Comparison of ENCODE assay signal across 8 mouse cellular contexts in the genomic region with DNA sequence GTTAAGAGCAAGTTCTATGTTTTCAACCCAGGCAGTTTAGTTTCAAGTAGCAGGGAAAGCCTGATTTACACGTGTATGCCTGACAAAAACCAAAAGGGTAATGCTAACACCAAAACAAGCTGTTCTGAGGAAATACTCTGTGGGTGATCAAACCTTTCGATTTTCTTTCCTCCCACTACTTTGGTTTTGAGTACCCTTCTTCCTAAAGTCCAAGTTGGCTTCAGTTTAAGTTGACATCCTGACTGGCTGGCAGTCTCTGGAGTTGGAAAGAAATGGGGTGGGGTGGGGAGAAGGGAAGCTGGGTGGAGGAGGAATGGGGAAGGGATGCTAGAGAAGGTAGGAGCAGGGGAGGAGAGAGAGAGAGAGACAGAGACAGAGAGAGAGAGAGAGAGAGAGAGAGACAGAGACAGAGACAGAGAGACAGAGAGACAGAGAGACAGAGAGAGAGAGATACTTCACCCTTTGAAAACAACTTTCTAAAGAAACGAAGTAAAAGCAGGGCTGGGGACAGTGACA. TPM values are rescaled to one million over a fixed set of nuclear protein-coding genes. Genes with fewer than 3 reads are reported as not detected.
DNase-seq lines count a peak whose midpoint lies in the region; ATAC-seq and TF ChIP-seq lines count a peak whose summit lies in the region.

No protein-coding gene starts in this region.

- peak overlapping the region; percentile 63 for H3K4me2 ChIP-seq in embryonic facial prominence, embryonic 14.5 days (ENCODE audit: low read depth, low read length)
- H3K4me2 ChIP-seq in limb, embryonic 12.5 days: peak overlapping the region; percentile 79

- H3K9ac ChIP-seq in embryonic facial prominence, embryonic 14.5 days (ENCODE audit: low read depth, low read length): peak overlapping the region; percentile 87
- H3K9ac ChIP-seq in limb, embryonic 12.5 days (replicated peaks): peak overlapping the region; percentile 78

- no peaks in the 10 kb centered on the region for H3K36me3 ChIP-seq in embryonic facial prominence, embryonic 14.5 days (ENCODE audit: control insufficient read depth, insufficient read depth, low read length)
- H3K36me3 ChIP-seq in limb, embryonic 12.5 days: no peaks in the 10 kb centered on the region

- no peak for TF ChIP-seq CTCF in left cerebral cortex, adult 2 months (IDR thresholded peaks at IDR 0.05)

- no peaks in the 10 kb centered on the region for H3K9me3 ChIP-seq in embryonic facial prominence, embryonic 14.5 days (ENCODE audit: control insufficient read depth, low read length)
- H3K9me3 ChIP-seq in limb, embryonic 12.5 days: no peaks in the 10 kb centered on the region

- H3K4me1 ChIP-seq in embryonic facial prominence, embryonic 14.5 days (ENCODE audit: control insufficient read depth, insufficient read depth, low read length): no peaks in the 10 kb centered on the region
- no peaks in the 10 kb centered on the region for H3K4me1 ChIP-seq in limb, embryonic 12.5 days (replicated peaks)

- peak overlapping the region; percentile 73 for H3K4me3 ChIP-seq in left cerebral cortex, adult 2 months
- peak overlapping the region; percentile 56 for H3K4me3 ChIP-seq in embryonic facial prominence, embryonic 14.5 days (ENCODE audit: low read depth, low read length)
- H3K4me3 ChIP-seq in limb, embryonic 12.5 days (replicated peaks): peak overlapping the region; percentile 59

- WGBS in embryonic facial prominence, embryonic 14.5 days: 21% methylated on average over 3 of the region's 3 CpGs
- 18% methylated on average over 3 of the region's 3 CpGs for WGBS in limb, embryonic 12.5 days

- H3K27ac ChIP-seq in left cerebral cortex, adult 2 months: no peak overlapping the region
- peak overlapping the region; percentile 75; the same call in 1 of the 2 replicates for H3K27ac ChIP-seq in embryonic facial prominence, embryonic 14.5 days (replicated peaks; ENCODE audit: low read depth, low read length)
- H3K27ac ChIP-seq in limb, embryonic 12.5 days: peak overlapping the region; percentile 68

- no peaks in the 10 kb centered on the region for H3K27me3 ChIP-seq in embryonic facial prominence, embryonic 14.5 days (replicated peaks; ENCODE audit: control insufficient read depth, insufficient read depth, low read length)
- no peaks in the 10 kb centered on the region for H3K27me3 ChIP-seq in limb, embryonic 12.5 days

- no peak for ATAC-seq in embryonic facial prominence, embryonic 14.5 days (ENCODE audit: low read depth)
- no peak for ATAC-seq in limb, embryonic 12.5 days (ENCODE audit: insufficient number of reproducible peaks, insufficient read depth, low FRiP score, low TSS enrichment, low read depth)

- intact Hi-C loops in left cerebral cortex, adult 2 months (cut with DNase I): no loop called here

- no peak for DNase-seq in left cerebral cortex, adult 2 months (ENCODE audit: extremely low spot score in 1 of 2, low spot score in 2 of 2)
- DNase-seq in left cerebral cortex, adult 11 months (ENCODE audit: low spot score): no peak
- no peak for DNase-seq in embryonic facial prominence, embryonic 14.5 days (ENCODE audit: low spot score)
- peak; percentile 33 for DNase-seq in retina, postnatal 1 day
- no peak for DNase-seq in adrenal gland, adult 8-10 months
- no peak for DNase-seq in adrenal gland, postnatal 4 days (ENCODE audit: low spot score in 2 of 2)
- no peak for DNase-seq in left cerebral cortex, adult 9 months (ENCODE audit: low spot score in 2 of 2)

RNA-seq across cellular contexts. Expression of a gene that starts 0.4 kb away (rescaled TPM):
- 1 to 10 TPM; 8.7 to 9.4 TPM for total RNA-seq in left cerebral cortex, adult 2 months (2021)
- 49.2 and 50.4 TPM in 2 replicates for polyA plus RNA-seq in embryonic facial prominence, embryonic 14.5 days (2014; fragmentation: Nextera tagmentation; extraction: Ambion mirVana)
- polyA plus RNA-seq in limb, embryonic 12.5 days (2016; fragmentation: Nextera tagmentation; extraction: Ambion mirVana): 23.8 and 24.3 TPM in 2 replicates
- 10 to 100 TPM; 52.5 to 88.6 (median 72.3) TPM for total RNA-seq in adrenal gland, adult 8-10 months (2022)
- total RNA-seq in adrenal gland, postnatal 4 days (2021): 10 to 100 TPM; 52.2 to 53.0 TPM

RNA-seq across cellular contexts. Expression of a gene that starts 6.8 kb away (rescaled TPM):
- total RNA-seq in left cerebral cortex, adult 2 months (2021): 10 to 100 TPM in 1 of 2 experiments, 1 to 10 TPM in 1; 10.0 to 12.5 TPM
- polyA plus RNA-seq in embryonic facial prominence, embryonic 14.5 days (2014; fragmentation: Nextera tagmentation; extraction: Ambion mirVana): 22.5 and 23.0 TPM in 2 replicates
- polyA plus RNA-seq in limb, embryonic 12.5 days (2016; fragmentation: Nextera tagmentation; extraction: Ambion mirVana): 22.5 and 25.8 TPM in 2 replicates
- total RNA-seq in adrenal gland, adult 8-10 months (2022): 10 to 100 TPM; 11.0 to 17.2 (median 15.6) TPM
- 10 to 100 TPM; 12.0 to 12.7 TPM for total RNA-seq in adrenal gland, postnatal 4 days (2021)

RNA-seq across cellular contexts. Expression of a gene that starts 39.2 kb away (rescaled TPM):
- not detected for total RNA-seq in left cerebral cortex, adult 2 months (2021)
- polyA plus RNA-seq in embryonic facial prominence, embryonic 14.5 days (2014; fragmentation: Nextera tagmentation; extraction: Ambion mirVana): 0.63 and 0.69 TPM in 2 replicates
- 0.31 and 0.90 TPM in 2 replicates for polyA plus RNA-seq in limb, embryonic 12.5 days (2016; fragmentation: Nextera tagmentation; extraction: Ambion mirVana)
- not detected for total RNA-seq in adrenal gland, adult 8-10 months (2022)
- total RNA-seq in adrenal gland, postnatal 4 days (2021): not detected

Comparison
In these comparisons a context has a peak if more than half of its experiments do, and no peak if none do; other contexts are left out.
1. RNA of a gene that starts 0.4 kb away (total RNA-seq): 52.5 to 88.6 TPM in adrenal gland, adult 8-10 months and 52.2 to 53.0 TPM in adrenal gland, postnatal 4 days; 8.7 to 9.4 TPM in left cerebral cortex, adult 2 months; every median in the first group is over 4 times any median in the second.
2. Peak in every context shown above with its lines, with median percentiles within 50 percentile points of each other: H3K4me3 ChIP-seq.